Mouse (Mus musculus): ENCODE measurements around the gene Rin3.

- no peak for TF ChIP-seq MAFK (IDR thresholded peaks at IDR 0.05; ENCODE audit: insufficient read depth, low read depth, low read length)
- TF ChIP-seq CHD2 (IDR thresholded peaks at IDR 0.05; ENCODE audit: low read depth, low read length) = no peak
- no peak for TF ChIP-seq HCFC1 (IDR thresholded peaks at IDR 0.05; ENCODE audit: borderline replicate concordance, insufficient read depth, low read length)
- no peak for TF ChIP-seq ZNF384 (IDR thresholded peaks at IDR 0.05; ENCODE audit: low read depth, low read length)
Measured at GRCm38 (mm10) chr12:102299209-102299608, 16.4 kb downstream of the Rin3 start.
